Mouse (Mus musculus): Measurements from ENCODE around the gene Esp34.

Gene Esp34

DNA sequence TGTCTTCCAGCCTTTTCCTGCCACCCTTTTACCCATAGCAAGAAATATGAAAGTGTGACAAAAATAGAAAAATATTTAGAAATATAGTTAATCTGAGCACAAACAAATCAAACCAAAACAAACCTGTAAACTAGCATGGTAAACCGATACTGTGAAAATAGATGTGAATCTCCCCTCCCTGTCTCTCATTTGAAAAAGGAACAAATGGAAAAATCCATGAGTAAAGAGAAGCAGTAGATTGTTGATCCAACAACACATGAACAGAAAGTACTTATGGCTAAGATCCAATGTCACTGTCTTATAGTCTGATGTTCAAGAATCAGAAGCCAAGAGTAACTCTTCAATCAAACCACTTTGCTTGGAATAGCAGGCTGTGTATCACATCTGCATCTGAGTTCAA lies at the start of gene Esp34:
TSS of gene Esp34 (plus strand) at position 301 of the 400 bp plus-strand sequence.
- DNase-seq = no peak

DNA sequence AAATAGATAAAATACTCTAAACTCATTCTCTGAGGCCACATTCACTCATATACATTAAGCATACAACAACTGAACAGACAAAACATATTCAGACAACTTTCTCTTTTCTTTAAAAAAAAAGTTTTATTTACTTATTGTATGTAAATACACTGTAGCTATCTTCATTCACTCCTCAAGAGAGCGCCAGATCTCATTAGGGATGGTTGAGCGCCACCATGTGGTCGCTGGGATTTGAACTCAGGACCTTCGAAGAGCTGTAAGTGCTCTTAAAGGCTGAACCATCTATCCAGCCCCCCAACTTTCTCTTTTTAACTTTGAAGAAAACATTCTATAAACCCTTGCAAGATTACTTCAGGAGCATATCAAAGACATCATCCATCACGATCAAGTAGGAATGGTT lies 8.5 kb downstream of the Esp34 start:
- DNase-seq = no peak
